Mouse (Mus musculus): ENCODE measurements around the gene Slc16a4.

The Slc16a4 gene

GRCm38 (mm10) chr3:107290764-107291381 is at the start of gene Slc16a4:
TSS of gene Slc16a4 (plus strand) at chr3:107291230.
- peak in 1 of 2 experiments; percentile 15 for DNase-seq

GRCm38 (mm10) chr3:107241389-107242094 is 49.5 kb upstream of the Slc16a4 start:
- DNase-seq = peak in 1 of 2 experiments; percentile 23

- no peak for DNase-seq
Measured at GRCm38 (mm10) chr3:107246876-107247275, 44.2 kb upstream of the Slc16a4 start.

- no peak for DNase-seq
Measured at GRCm38 (mm10) chr3:107249042-107249441, 42.0 kb upstream of the Slc16a4 start.

- DNase-seq = no peak
Measured at GRCm38 (mm10) chr3:107250320-107250719, 40.7 kb upstream of the Slc16a4 start.

- DNase-seq = no peak
Measured at GRCm38 (mm10) chr3:107252035-107252434, 39.0 kb upstream of the Slc16a4 start.

GRCm38 (mm10) chr3:107253925-107254324 is 37.1 kb upstream of the Slc16a4 start:
- DNase-seq = no peak

GRCm38 (mm10) chr3:107255992-107256391 is 35.0 kb upstream of the Slc16a4 start:
- DNase-seq = no peak

- no peak for DNase-seq
Measured at GRCm38 (mm10) chr3:107256724-107257123, 34.3 kb upstream of the Slc16a4 start.

GRCm38 (mm10) chr3:107257924-107258323 is 33.1 kb upstream of the Slc16a4 start:
- DNase-seq = no peak

- no peak for DNase-seq
Measured at GRCm38 (mm10) chr3:107260956-107261850, 29.8 kb upstream of the Slc16a4 start.

GRCm38 (mm10) chr3:107261851-107262165 is 29.2 kb upstream of the Slc16a4 start:
- no peak for DNase-seq

GRCm38 (mm10) chr3:107266814-107267345 is 24.1 kb upstream of the Slc16a4 start:
- DNase-seq = no peak

- no peak for DNase-seq
Measured at GRCm38 (mm10) chr3:107272433-107272832, 18.6 kb upstream of the Slc16a4 start.

GRCm38 (mm10) chr3:107273820-107274219 is 17.2 kb upstream of the Slc16a4 start:
- peak; percentile 79 to 83 for DNase-seq

- DNase-seq = no peak
Measured at GRCm38 (mm10) chr3:107275351-107275750, 15.7 kb upstream of the Slc16a4 start.

- no peak for DNase-seq
Measured at GRCm38 (mm10) chr3:107275996-107276395, 15.0 kb upstream of the Slc16a4 start.

- DNase-seq = no peak
Measured at GRCm38 (mm10) chr3:107276626-107277025, 14.4 kb upstream of the Slc16a4 start.

- DNase-seq = peak; percentile 95
Measured at GRCm38 (mm10) chr3:107278479-107279269, 12.4 kb upstream of the Slc16a4 start, which contains the start of gene Lamtor5. TSS of gene Lamtor5 (plus strand) at chr3:107278858.

GRCm38 (mm10) chr3:107286123-107286522 is 4.9 kb upstream of the Slc16a4 start:
- DNase-seq = no peak

GRCm38 (mm10) chr3:107287346-107287745 is 3.7 kb upstream of the Slc16a4 start:
- no peak for DNase-seq

- DNase-seq = no peak
Measured at GRCm38 (mm10) chr3:107295672-107296360, 4.8 kb downstream of the Slc16a4 start.
